Comparison of ENCODE assay signal across 28 mouse cellular contexts in genomic region chr6:148142421-148142820, GRCm38 (mm10).
"Had no signal": no experiment of that assay in that cellular context is flagged by ENCODE, and none has a peak within 500 bp of the region (broad histone marks: within the 10 kb centered on the region; RNA-seq: fewer than 3 reads in every experiment).

No protein-coding gene starts in this region.

- ATAC-seq: forebrain, embryonic 13.5 days; forebrain, embryonic 14.5 days; forebrain, embryonic 15.5 days; forebrain, postnatal 0 days had no signal

- H3K4me1 ChIP-seq: embryonic facial prominence, embryonic 10.5 days; embryonic facial prominence, embryonic 12.5 days; embryonic facial prominence, embryonic 13.5 days; embryonic facial prominence, embryonic 15.5 days; forebrain, embryonic 10.5 days; forebrain, embryonic 12.5 days; forebrain, embryonic 13.5 days; forebrain, embryonic 15.5 days had no signal

- H3K27me3 ChIP-seq: embryonic facial prominence, embryonic 12.5 days; embryonic facial prominence, embryonic 15.5 days had no signal

- H3K4me3 ChIP-seq: embryonic facial prominence, embryonic 10.5 days; embryonic facial prominence, embryonic 12.5 days; embryonic facial prominence, embryonic 13.5 days; embryonic facial prominence, embryonic 15.5 days; erythroblast, embryonic 14.5 days; forebrain, embryonic 10.5 days; forebrain, embryonic 12.5 days; forebrain, embryonic 13.5 days; forebrain, embryonic 15.5 days; gastrocnemius, adult 2 months; heart, adult 2 months had no signal

- DNase-seq: cerebellum, adult 2 months; cerebellum, adult 8-10 months; cerebellum, adult 9-10 months; cerebellum, adult 9-11 months; cerebellum, postnatal 10 days; cerebellum, postnatal 14 days; cerebellum, postnatal 25 days; cerebellum, postnatal 36 days; embryo, embryonic 11 days; forebrain, postnatal 0 days; gastrocnemius, adult 2 months; gastrocnemius, postnatal 10 days; gastrocnemius, postnatal 14 days; gastrocnemius, postnatal 25 days; gastrocnemius, postnatal 36 days; heart, adult 11 months; heart, adult 18-20 months; heart, adult 2 months had no signal

- H3K9me3 ChIP-seq: embryonic facial prominence, embryonic 12.5 days; embryonic facial prominence, embryonic 13.5 days; embryonic facial prominence, embryonic 15.5 days; forebrain, embryonic 15.5 days had no signal

- H3K36me3 ChIP-seq: embryonic facial prominence, embryonic 10.5 days; embryonic facial prominence, embryonic 12.5 days; embryonic facial prominence, embryonic 13.5 days; embryonic facial prominence, embryonic 15.5 days; forebrain, embryonic 10.5 days; forebrain, embryonic 12.5 days; forebrain, embryonic 15.5 days had no signal

- H3K4me2 ChIP-seq: embryonic facial prominence, embryonic 12.5 days; embryonic facial prominence, embryonic 13.5 days; embryonic facial prominence, embryonic 15.5 days; forebrain, embryonic 12.5 days; forebrain, embryonic 13.5 days; forebrain, embryonic 15.5 days had no signal

- H3K9ac ChIP-seq: embryonic facial prominence, embryonic 12.5 days; embryonic facial prominence, embryonic 13.5 days; embryonic facial prominence, embryonic 15.5 days; forebrain, embryonic 12.5 days; forebrain, embryonic 13.5 days; forebrain, embryonic 15.5 days; forebrain, postnatal 0 days had no signal

- H3K27ac ChIP-seq: embryonic facial prominence, embryonic 10.5 days; embryonic facial prominence, embryonic 12.5 days; embryonic facial prominence, embryonic 13.5 days; embryonic facial prominence, embryonic 15.5 days; forebrain, embryonic 10.5 days; forebrain, embryonic 12.5 days; forebrain, embryonic 13.5 days; forebrain, embryonic 15.5 days; gastrocnemius, adult 2 months; heart, adult 2 months had no signal
